Mouse (Mus musculus) limb, embryonic 13.5 days (tissue): ENCODE measurements around the gene Eid2b. TPM values are rescaled to one million over a fixed set of nuclear protein-coding genes. Genes with fewer than 3 reads are reported as not detected.

Experiments
- ATAC-seq: fragments of 200-750 bp; cut with Nextera tagmentation; 2 replicates; pipeline ENCODE4 v1.8.0; 2017; ENCODE audit warnings: low read depth, moderate number of reproducible peaks, moderate TSS enrichment; ENCODE audit not compliant: low FRiP score
- H3K27ac ChIP-seq: fragments of 300-500 bp; sonication (generic); 2 replicates; pipeline ENCODE4 v1.5.1; 2015; ENCODE audit warnings: inconsistent platforms, mild to moderate bottlenecking, moderate library complexity
- H3K27me3 ChIP-seq: fragments of 300-500 bp; sonication (generic); 2 replicates; pipeline ENCODE4 v1.6.1; 2015; ENCODE audit warnings: mild to moderate bottlenecking, inconsistent platforms
- H3K36me3 ChIP-seq: fragments of 300-500 bp; sonication (generic); 2 replicates; pipeline ENCODE4 v1.6.1; 2015; ENCODE audit warnings: inconsistent platforms, mild to moderate bottlenecking, moderate library complexity
- H3K4me1 ChIP-seq: fragments of 300-500 bp; sonication (generic); 2 replicates; pipeline ENCODE4 v1.6.1; 2015; ENCODE audit warnings: inconsistent platforms
- H3K4me2 ChIP-seq: fragments of 300-500 bp; sonication (generic); replicated peaks from 2 replicates; pipeline ENCODE4 v1.6.1; 2015; ENCODE audit warnings: inconsistent platforms, mild to moderate bottlenecking, moderate library complexity
- H3K4me3 ChIP-seq: fragments of 300-500 bp; sonication (generic); 2 replicates; pipeline ENCODE4 v1.5.1; 2015; ENCODE audit warnings: moderate library complexity, mild to moderate bottlenecking, inconsistent platforms
- H3K9ac ChIP-seq: fragments of 300-500 bp; sonication (generic); 2 replicates; pipeline ENCODE4 v1.6.1; 2015; ENCODE audit warnings: mild to moderate bottlenecking, inconsistent platforms
- H3K9me3 ChIP-seq: fragments of 300-500 bp; sonication (generic); 2 replicates; pipeline ENCODE4 v1.6.1; 2016; ENCODE audit warnings: inconsistent platforms
- WGBS: fragments of 180-500 bp; shearing (Covaris S2); methylation state at CpG from one replicate; pipeline ENCODE4 v1.1.7; 2015; 5-methylcytosine and 5-hydroxymethylcytosine counted together
- polyA plus RNA-seq: library from polyadenylated mRNA; unstranded; fragments of >200 nt; fragmentation: Nextera tagmentation; extraction: Ambion mirVana; gene quantifications from 2 replicates; pipeline ENCODE4 v1.2.1, GENCODE M21; 2015

Eid2b gene
- polyA plus RNA-seq, 1 experiment from 2014 or later: 16.6 TPM

GRCm38 (mm10) chr7:28306216-28306615 lies 28.7 kb downstream of the Eid2b start:
- Histone ChIP-seq H3K27ac (no peak overlapping the region), H3K9ac (no peak overlapping the region), H3K4me1 (peaks cover 29% of the 10 kb centered on the region), H3K4me3 (no peak overlapping the region), H3K4me2 (no peak overlapping the region), H3K27me3 (peaks cover 17% of the 10 kb centered on the region), H3K9me3 (no peaks in the 10 kb centered on the region), H3K36me3 (peaks cover 59% of the 10 kb centered on the region)
- no peak for ATAC-seq
- WGBS: 99% methylated on average over 8 of the region's 8 CpGs

DNA sequence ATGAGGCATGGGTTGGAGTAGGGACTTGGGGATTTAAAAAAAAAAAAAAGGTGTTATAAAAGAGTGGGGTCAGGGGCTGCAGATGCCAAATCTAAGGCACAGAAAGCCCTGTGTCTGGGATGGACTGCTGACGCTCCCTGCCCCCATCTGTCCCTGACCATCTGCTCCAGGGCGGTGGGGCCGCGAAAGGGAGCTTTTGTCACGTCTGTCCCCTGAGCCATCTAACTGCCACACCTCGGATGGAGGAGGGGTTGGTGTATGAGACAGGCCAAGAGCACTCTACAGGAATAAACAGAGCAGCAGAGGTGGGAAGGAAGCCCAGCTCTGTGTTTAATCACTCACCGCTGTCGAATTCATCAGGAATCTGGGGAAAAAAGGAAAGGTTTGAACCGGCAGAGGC lies 32.2 kb downstream of the Eid2b start:
- H3K36me3 ChIP-seq: peaks cover 66% of the 10 kb centered on the region
- H3K4me3 ChIP-seq: no peak overlapping the region
- H3K27me3 ChIP-seq: no peaks in the 10 kb centered on the region
- 35% methylated on average over 9 of the region's 9 CpGs for WGBS
- H3K9me3 ChIP-seq: no peaks in the 10 kb centered on the region
- H3K4me1 ChIP-seq: peaks cover 19% of the 10 kb centered on the region
- H3K9ac ChIP-seq: no peak overlapping the region; the same call in 1 of the 2 replicates
- ATAC-seq: no peak
- H3K4me2 ChIP-seq: no peak overlapping the region
- H3K27ac ChIP-seq: no peak overlapping the region

DNA sequence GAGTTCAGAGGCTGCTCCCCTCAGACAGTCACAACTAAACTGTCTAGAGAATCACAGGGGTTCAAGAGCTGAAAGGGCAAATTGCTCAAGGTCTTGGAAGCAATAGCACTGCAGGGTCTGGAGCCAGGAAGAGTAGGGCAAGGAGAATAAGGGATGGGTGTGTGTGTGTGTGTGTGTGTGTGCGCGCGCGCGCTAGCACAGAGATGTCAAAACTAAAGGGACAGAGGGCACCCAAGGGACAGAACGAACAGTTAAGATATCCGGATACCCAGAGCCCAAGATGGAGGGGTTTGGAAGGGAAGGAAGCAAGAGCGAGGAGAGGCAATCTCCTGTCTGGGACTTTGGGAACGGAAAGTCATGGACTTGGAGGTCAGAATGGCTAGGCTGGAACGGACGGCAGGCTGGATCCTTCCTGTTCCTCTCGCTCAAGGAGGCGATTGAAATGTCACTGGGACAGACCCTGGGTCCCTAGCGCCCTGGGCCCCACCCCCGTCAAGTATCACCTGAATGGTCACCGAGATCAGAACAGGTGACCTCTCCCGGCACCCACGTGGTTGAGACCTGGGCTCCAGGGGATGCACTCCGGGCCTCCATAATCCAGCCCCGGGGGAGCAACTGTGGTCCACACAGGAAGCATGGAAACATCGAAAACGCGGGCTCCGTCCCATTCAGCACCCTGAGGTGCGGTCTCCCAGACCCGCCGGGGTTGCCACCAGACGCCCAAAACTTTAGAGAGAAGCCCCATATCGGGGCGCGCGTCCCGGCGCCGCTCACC lies 33.8 kb downstream of the Eid2b start:
- Histone ChIP-seq H3K4me1 (peaks cover 19% of the 10 kb centered on the region), H3K27me3 (no peaks in the 10 kb centered on the region), H3K4me3 (peak overlapping the region; percentile 92), H3K27ac (no peak overlapping the region), H3K36me3 (peaks cover 66% of the 10 kb centered on the region), H3K9me3 (no peaks in the 10 kb centered on the region), H3K4me2 (peak overlapping the region; percentile 90), H3K9ac (peak overlapping the region; percentile 91)
- 6% methylated on average over 35 of the region's 35 CpGs for WGBS
- peak; percentile 51 for ATAC-seq

DNA sequence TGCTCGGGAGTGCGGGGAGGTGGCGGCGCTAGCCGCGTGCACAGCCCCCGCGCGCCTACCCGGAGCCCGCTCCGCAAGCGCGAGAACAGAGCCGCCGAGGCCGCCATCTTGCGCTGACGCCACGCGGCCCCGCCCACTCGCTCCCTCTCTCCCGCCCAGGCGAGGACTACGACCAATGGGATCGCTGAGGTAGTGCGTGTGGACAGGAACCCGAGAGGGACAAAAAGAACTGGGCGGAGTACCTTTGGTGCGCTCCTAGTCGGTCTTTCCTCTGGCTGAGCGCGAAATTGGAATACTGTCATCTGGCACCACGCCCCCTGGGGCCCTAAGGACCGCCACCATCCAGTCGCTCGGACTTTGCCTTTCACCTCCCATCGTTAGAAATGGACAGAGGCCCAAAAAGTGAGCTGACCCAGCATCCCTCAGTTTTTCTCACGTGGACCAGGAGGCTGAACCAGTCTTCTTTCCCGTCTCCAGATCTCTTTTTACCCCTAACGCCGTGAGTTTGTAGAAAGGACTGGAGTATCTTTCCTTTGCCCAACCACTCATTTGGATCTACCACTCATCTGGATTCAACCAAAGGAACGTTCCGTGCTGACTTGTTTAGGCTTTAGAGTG lies 34.5 kb downstream of the Eid2b start, which contains the start of gene Timm50:
Timm50 (minus strand) TSS at position 147 of the 618 bp plus-strand sequence.
- H3K27me3 ChIP-seq: no peaks in the 10 kb centered on the region
- peak within 1 kb of the TSS; percentile 91 for H3K9ac ChIP-seq
- H3K27ac ChIP-seq: no peak within 1 kb of the TSS
- peaks cover 66% of the 10 kb centered on the region for H3K36me3 ChIP-seq
- no peaks in the 10 kb centered on the region for H3K9me3 ChIP-seq
- H3K4me1 ChIP-seq: peaks cover 19% of the 10 kb centered on the region
- ATAC-seq: peak; percentile 98
- H3K4me3 ChIP-seq: peak within 1 kb of the TSS; percentile 92
- WGBS: under 1% methylated on average over 41 of the region's 45 CpGs
- peak within 1 kb of the TSS; percentile 90 for H3K4me2 ChIP-seq

DNA sequence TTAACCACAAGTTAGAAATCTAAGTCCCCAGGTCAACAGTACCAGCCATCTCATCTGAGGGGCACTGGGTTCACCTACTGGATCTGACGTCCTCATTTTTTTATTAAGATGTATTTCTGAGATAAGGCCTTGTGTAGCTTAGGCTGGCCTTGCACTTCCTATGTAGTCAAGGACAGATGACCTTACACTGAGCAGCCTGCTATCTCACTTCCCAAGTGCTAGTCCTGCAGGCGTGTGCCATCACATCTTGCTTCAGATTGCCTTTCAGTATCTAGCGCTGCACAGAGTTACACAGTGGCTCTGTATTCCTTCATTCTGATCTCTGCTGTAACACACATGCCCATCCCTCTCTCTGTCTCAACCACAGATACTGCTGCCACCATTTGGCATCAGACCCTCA lies 40.5 kb downstream of the Eid2b start:
- no peak overlapping the region for H3K9ac ChIP-seq
- H3K27ac ChIP-seq: no peak overlapping the region
- no peaks in the 10 kb centered on the region for H3K4me1 ChIP-seq
- H3K9me3 ChIP-seq: no peaks in the 10 kb centered on the region
- H3K36me3 ChIP-seq: peaks cover 92% of the 10 kb centered on the region
- WGBS: 83% methylated on average over 3 of the region's 3 CpGs
- H3K4me2 ChIP-seq: no peak overlapping the region
- no peaks in the 10 kb centered on the region for H3K27me3 ChIP-seq
- no peak overlapping the region for H3K4me3 ChIP-seq
- no peak for ATAC-seq

DNA sequence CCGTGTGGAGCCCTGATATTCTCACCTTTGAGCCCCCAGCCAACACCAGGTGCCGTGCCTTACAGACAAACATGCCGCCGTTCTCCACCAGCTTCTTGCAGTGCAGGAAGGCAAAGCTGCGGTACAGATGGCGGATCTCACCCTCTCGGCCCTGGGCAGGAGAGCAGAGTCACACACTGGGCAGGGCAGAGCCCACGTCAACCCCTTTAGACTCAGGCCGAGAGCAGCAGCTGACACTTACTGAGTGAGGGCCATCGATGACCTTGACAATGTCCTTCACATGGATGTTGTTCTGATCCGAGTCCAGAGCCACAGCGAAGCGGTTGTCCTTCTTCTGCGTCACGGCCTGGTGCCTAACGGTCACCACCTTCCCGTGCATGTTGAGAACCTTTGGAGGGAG lies 41.2 kb downstream of the Eid2b start:
- Histone ChIP-seq H3K9me3 (no peaks in the 10 kb centered on the region), H3K4me1 (no peaks in the 10 kb centered on the region), H3K4me2 (no peak overlapping the region), H3K36me3 (peaks cover 99% of the 10 kb centered on the region), H3K4me3 (no peak overlapping the region), H3K9ac (no peak overlapping the region), H3K27ac (no peak overlapping the region), H3K27me3 (no peaks in the 10 kb centered on the region)
- 94% methylated on average over 17 of the region's 17 CpGs for WGBS
- no peak for ATAC-seq

- H3K27ac ChIP-seq: no peak overlapping the region
- no peaks in the 10 kb centered on the region for H3K9me3 ChIP-seq
- no peak overlapping the region for H3K4me2 ChIP-seq
- H3K27me3 ChIP-seq: no peaks in the 10 kb centered on the region
- WGBS: 92% methylated on average over 15 of the region's 15 CpGs
- peaks cover 100% of the 10 kb centered on the region for H3K36me3 ChIP-seq
- H3K4me3 ChIP-seq: no peak overlapping the region
- ATAC-seq: no peak
- H3K4me1 ChIP-seq: no peaks in the 10 kb centered on the region
- H3K9ac ChIP-seq: no peak overlapping the region
These were observed 44.6 kb downstream of the Eid2b start for GRCm38 (mm10) chr7:28321974-28322720.

- peaks cover 98% of the 10 kb centered on the region for H3K36me3 ChIP-seq
These were observed 47.8 kb downstream of the Eid2b start for GRCm38 (mm10) chr7:28325293-28325692.

DNA sequence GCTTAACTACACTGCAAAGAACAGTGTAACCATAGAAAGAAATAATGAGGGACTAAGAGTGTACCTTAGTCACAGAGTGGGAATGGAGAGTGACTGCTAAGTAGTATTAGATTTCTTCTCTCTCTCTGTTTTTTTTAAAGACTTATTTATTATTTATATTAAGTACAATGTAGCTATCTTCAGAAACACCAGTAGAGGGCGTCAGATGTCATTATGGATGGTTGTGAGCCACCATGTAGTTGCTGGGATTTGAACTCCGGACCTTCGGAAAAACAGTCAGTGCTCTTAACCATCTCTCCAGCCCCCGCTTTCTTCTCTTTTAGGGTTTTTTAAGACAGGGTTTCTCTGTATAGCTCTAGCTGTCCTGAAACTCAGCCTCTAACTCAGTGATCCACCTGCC lies 48.9 kb downstream of the Eid2b start:
- no peak overlapping the region for H3K4me3 ChIP-seq
- 78% methylated on average over 4 of the region's 4 CpGs for WGBS
- H3K36me3 ChIP-seq: peaks cover 98% of the 10 kb centered on the region
- H3K4me1 ChIP-seq: no peaks in the 10 kb centered on the region
- no peak overlapping the region for H3K4me2 ChIP-seq
- no peaks in the 10 kb centered on the region for H3K9me3 ChIP-seq
- H3K27ac ChIP-seq: no peak overlapping the region
- no peak overlapping the region for H3K9ac ChIP-seq
- ATAC-seq: no peak
- no peaks in the 10 kb centered on the region for H3K27me3 ChIP-seq

More at GRCm38 (mm10) chr7:28325293-28325692, 47.8 kb downstream of the Eid2b start:
- no peak overlapping the region for H3K4me3 ChIP-seq
- no peak overlapping the region for H3K27ac ChIP-seq
- no peaks in the 10 kb centered on the region for H3K4me1 ChIP-seq
- no peak overlapping the region for H3K4me2 ChIP-seq
- no peak for ATAC-seq
- WGBS: 97% methylated on average over 8 of the region's 8 CpGs
- H3K9me3 ChIP-seq: no peaks in the 10 kb centered on the region
- H3K9ac ChIP-seq: no peak overlapping the region
- no peaks in the 10 kb centered on the region for H3K27me3 ChIP-seq

DNA sequence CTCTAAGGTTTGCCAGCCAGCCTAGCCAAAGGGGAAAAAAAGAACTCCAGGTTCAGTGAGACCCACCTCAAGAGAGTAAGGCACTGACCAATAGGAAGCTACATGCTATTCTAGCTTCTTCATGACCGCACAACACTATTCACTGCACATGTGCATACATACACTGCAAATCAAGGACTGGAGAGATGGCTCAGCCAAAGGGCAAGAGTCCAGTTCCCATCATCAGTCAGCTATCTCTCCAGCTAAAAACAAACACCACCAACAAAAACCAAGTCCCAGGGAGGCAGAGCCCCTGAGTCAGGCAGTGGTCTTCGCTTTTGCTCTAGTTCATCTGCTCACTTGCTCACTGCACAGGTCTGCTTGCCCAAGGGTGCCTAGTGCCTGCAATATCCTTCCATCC lies 50.7 kb downstream of the Eid2b start:
- Histone ChIP-seq H3K27me3 (no peaks in the 10 kb centered on the region), H3K4me3 (no peak overlapping the region), H3K4me1 (no peaks in the 10 kb centered on the region), H3K27ac (no peak overlapping the region), H3K9ac (no peak overlapping the region), H3K9me3 (no peaks in the 10 kb centered on the region), H3K4me2 (no peak overlapping the region), H3K36me3 (peaks cover 84% of the 10 kb centered on the region)
- 96% methylated on average over 2 of the region's 2 CpGs for WGBS
- no peak for ATAC-seq
